Mouse (Mus musculus) ovary, postnatal 36 days (tissue): ENCODE results near the gene Slc25a31.
A peak's percentile ranks its signal among the peaks of the same experiment; 100 is the strongest.

ENCODE experiments used
- DNase-seq: peaks from one replicate; pipeline ENCODE4 v3.0.0; 2022; ENCODE audit warnings: low spot score, mixed read lengths

Slc25a31 gene

DNA sequence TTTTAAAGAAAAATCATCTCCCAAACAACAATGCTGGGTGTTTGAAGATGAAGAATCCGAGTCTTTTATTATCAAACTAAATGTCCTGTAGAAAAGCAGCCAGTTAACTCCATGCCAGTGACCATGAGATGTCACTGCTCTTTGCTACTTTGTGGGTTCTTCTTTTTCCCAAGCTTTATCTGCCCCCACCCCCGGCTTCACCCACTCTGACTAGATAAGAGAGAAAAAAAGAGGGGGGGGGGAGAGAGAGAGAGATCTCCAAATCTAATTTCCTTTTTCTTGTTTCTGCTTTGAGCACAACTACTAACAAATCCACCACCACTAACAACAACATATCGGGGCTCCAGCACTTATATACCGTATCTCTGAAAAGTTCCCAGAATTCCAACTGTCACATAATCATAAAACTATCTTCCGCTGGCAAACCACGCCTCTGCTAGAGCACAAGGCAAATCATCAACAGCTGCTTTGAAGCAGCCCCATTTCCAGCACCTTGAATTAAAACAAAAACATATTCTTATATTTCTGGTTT is 29.8 kb downstream of the Slc25a31 start:
- DNase-seq: no peak

- DNase-seq: no peak
Observed at GRCm38 (mm10) chr3:40744024-40744835, 35.6 kb downstream of the Slc25a31 start, which contains the start of gene Hspa4l. Gene Hspa4l (plus strand): TSS chr3:40744495.

- DNase-seq: peak; percentile 94
Observed at GRCm38 (mm10) chr3:40744836-40745660, 36.4 kb downstream of the Slc25a31 start.

DNA sequence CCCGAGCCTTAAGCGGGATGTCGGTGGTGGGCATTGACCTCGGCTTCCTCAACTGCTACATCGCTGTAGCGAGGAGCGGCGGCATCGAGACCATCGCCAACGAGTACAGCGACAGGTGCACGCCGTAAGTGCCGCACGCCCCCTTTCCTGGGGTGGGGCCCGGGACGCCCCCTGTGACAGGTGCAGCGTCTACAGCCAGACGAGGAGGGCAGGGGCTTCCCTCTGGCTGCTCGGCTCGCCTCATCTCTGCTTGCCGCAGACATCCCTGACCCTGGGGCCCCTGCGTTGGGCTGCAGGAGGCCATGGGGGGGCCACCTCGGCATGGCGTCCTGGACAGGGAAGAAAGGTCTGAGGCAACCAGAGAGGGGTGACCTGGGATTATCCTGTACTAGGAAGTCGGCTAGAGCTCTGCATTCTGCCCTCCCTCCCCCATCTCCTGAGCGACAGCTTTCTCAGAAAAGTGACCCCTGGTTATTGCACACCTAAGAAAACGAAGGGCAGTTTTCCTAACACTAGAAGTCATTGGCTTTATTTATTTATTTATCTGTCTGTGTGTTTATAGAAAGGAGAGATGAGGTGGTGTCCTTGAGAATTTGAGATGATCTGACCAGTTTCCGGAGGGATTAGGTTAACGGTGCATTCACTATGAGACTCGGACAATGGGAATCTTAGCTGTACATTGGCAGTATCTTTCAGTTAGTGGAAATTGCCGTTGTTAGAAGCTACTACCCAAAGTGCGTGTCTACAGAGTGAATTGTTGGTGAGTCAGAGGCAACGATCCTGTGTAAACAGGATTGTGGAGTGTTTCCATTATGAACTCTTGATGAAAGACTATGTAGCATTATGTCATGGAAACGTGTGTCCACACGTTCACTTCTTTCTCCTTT is 37.2 kb downstream of the Slc25a31 start:
- DNase-seq: no peak

DNA sequence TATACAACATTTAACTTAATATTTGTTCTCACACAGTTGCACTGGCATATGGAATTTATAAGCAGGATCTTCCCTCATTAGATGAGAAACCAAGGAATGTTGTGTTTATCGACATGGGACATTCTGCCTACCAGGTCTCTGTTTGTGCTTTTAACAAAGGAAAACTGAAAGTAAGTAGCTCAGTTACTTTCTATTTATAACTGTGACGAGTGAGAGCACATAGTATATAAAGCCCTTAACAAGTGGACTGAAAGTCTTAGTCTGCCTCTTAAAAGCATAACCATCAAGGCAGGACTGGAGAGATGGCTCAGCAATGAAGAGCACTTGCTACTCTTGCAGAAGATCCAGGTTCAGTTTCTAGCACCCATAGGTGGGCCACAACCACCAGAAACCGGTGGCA is 52.1 kb downstream of the Slc25a31 start:
- no peak for DNase-seq

- DNase-seq: no peak
Observed at GRCm38 (mm10) chr3:40761312-40761711, 52.7 kb downstream of the Slc25a31 start.
